Mouse (Mus musculus) forebrain, embryonic 11.5 days (tissue): ENCODE measurements around the gene Bicdl1. TPM values are rescaled to one million over a fixed set of nuclear protein-coding genes. Genes with fewer than 3 reads are reported as not detected.

Experiments
- ATAC-seq: fragments of 200-750 bp; cut with Nextera tagmentation; replicated peaks from 2 replicates; pipeline ENCODE4 v1.8.0; 2017; ENCODE audit warnings: moderate TSS enrichment; ENCODE audit not compliant: low FRiP score
- DNase-seq: peaks from one replicate; pipeline ENCODE4 v3.0.0-alpha.2; 2017; ENCODE audit warnings: low spot score
- H3K27ac ChIP-seq: fragments of 300-500 bp; sonication (generic); 2 replicates; pipeline ENCODE4 v1.5.1; 2014; ENCODE audit warnings: low read depth, low read length
- H3K27me3 ChIP-seq: fragments of 300-500 bp; sonication (generic); 2 replicates; pipeline ENCODE4 v1.6.1; 2014; ENCODE audit warnings: mild to moderate bottlenecking, low read length, mixed read lengths; ENCODE audit not compliant: control insufficient read depth, insufficient read depth
- H3K36me3 ChIP-seq: fragments of 300-500 bp; sonication (generic); 2 replicates; pipeline ENCODE4 v1.6.1; 2014; ENCODE audit warnings: mild to moderate bottlenecking, low read length, moderate library complexity, mixed read lengths; ENCODE audit not compliant: control insufficient read depth, insufficient read depth
- H3K4me1 ChIP-seq: fragments of 300-500 bp; sonication (generic); replicated peaks from 2 replicates; pipeline ENCODE4 v1.6.1; 2014; ENCODE audit warnings: low read length, mixed read lengths; ENCODE audit not compliant: control insufficient read depth, insufficient read depth
- H3K4me2 ChIP-seq: fragments of 300-500 bp; sonication (generic); 2 replicates; pipeline ENCODE4 v1.6.1; 2014; ENCODE audit warnings: low read depth, mild to moderate bottlenecking, low read length, moderate library complexity, mixed read lengths; ENCODE audit not compliant: severe bottlenecking
- H3K4me3 ChIP-seq: fragments of 300-500 bp; sonication (generic); 2 replicates; pipeline ENCODE4 v1.5.1; 2014; ENCODE audit warnings: low read depth, low read length
- H3K9ac ChIP-seq: fragments of 300-500 bp; sonication (generic); 2 replicates; pipeline ENCODE4 v1.6.1; 2014; ENCODE audit warnings: low read length
- H3K9me3 ChIP-seq: fragments of 300-500 bp; sonication (generic); 2 replicates; pipeline ENCODE4 v1.6.1; 2016; ENCODE audit warnings: low read length, mixed read lengths; ENCODE audit not compliant: control insufficient read depth
- WGBS: fragments of 180-500 bp; shearing (Covaris S2); extraction: QIAGEN DNeasy Blood & Tissue Kit; methylation state at CpG from one replicate; pipeline ENCODE4 v1.1.7; 2014; 5-methylcytosine and 5-hydroxymethylcytosine counted together
- polyA plus RNA-seq: library from polyadenylated mRNA; unstranded; fragments of >200 nt; fragmentation: Nextera tagmentation; extraction: Ambion mirVana; gene quantifications from 2 replicates; pipeline ENCODE4 v1.2.1, GENCODE M21; 2014

The Bicdl1 gene
- polyA plus RNA-seq, 1 experiment from 2014 or later = 11.1 TPM

DNA sequence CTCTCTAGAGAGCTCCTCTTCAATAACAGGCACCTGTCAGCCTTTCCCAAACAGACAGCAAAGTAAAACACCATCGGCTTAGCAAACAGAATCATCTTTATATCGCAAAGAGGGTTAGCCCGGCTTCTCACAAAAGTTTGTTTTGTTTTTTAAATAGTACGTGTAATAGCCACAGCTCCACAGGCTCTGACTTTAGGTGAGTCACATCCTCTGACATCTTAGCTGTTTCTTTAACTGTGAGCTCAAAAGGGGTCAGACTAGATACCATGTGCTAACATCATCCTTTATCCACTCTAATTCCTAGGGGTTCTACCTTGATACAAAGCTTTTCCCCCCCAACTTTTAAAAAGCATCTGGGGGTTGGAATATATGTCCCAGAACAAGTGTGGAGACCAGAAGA is 21.2 kb downstream of the Bicdl1 start:
- DNase-seq = no peak
- Histone ChIP-seq H3K27me3 (no peaks in the 10 kb centered on the region), H3K9me3 (no peaks in the 10 kb centered on the region), H3K4me3 (no peak overlapping the region), H3K4me1 (no peaks in the 10 kb centered on the region; the same call in 1 of the 2 replicates), H3K4me2 (no peak overlapping the region), H3K9ac (no peak overlapping the region), H3K36me3 (no peaks in the 10 kb centered on the region), H3K27ac (no peak overlapping the region)
- 90% methylated on average over 4 of the region's 4 CpGs for WGBS
- no peak for ATAC-seq

GRCm38 (mm10) chr5:115708930-115709329 is 22.5 kb downstream of the Bicdl1 start:
- Histone ChIP-seq H3K36me3 (no peaks in the 10 kb centered on the region), H3K4me3 (no peak overlapping the region), H3K9ac (no peak overlapping the region), H3K4me2 (no peak overlapping the region), H3K27me3 (no peaks in the 10 kb centered on the region), H3K4me1 (no peaks in the 10 kb centered on the region; the same call in 1 of the 2 replicates), H3K9me3 (no peaks in the 10 kb centered on the region), H3K27ac (no peak overlapping the region)
- no peak for DNase-seq
- no peak for ATAC-seq
- 87% methylated on average over 3 of the region's 3 CpGs for WGBS

- Histone ChIP-seq H3K9ac (no peak overlapping the region), H3K9me3 (no peaks in the 10 kb centered on the region), H3K36me3 (no peaks in the 10 kb centered on the region), H3K27ac (no peak overlapping the region), H3K27me3 (no peaks in the 10 kb centered on the region), H3K4me3 (no peak overlapping the region), H3K4me2 (no peak overlapping the region), H3K4me1 (no peaks in the 10 kb centered on the region)
- 68% methylated on average over 3 of the region's 3 CpGs for WGBS
- no peak for ATAC-seq
- no peak for DNase-seq
Observed at GRCm38 (mm10) chr5:115701981-115702380, 29.4 kb downstream of the Bicdl1 start.

- Histone ChIP-seq H3K27ac (no peak overlapping the region), H3K36me3 (no peaks in the 10 kb centered on the region), H3K4me3 (no peak overlapping the region), H3K4me1 (no peaks in the 10 kb centered on the region), H3K9me3 (no peaks in the 10 kb centered on the region), H3K27me3 (no peaks in the 10 kb centered on the region), H3K4me2 (no peak overlapping the region), H3K9ac (no peak overlapping the region)
- DNase-seq (no peak), ATAC-seq (no peak)
- 84% methylated on average over 4 of the region's 4 CpGs for WGBS
Observed at GRCm38 (mm10) chr5:115701215-115701614, 30.2 kb downstream of the Bicdl1 start.

DNA sequence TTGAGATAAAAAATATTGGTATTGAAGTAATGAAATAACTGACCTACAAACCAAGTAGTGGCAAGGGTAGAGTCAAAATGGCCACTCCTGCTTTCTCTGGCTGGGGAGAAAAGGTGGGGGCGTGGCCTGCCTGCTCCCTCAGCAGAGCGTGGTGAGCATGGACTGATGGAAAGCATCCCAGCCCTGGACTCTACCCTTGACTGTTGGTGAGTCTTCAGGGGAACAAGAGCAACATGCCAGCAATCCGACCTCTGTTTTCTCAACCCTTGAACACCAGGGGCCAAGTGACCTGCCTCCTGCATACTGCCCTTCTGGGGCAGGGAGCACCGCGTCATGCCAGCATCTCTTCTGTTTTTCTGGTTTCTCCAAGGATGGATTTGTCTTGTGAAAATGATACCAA is 34.6 kb downstream of the Bicdl1 start:
- H3K4me2 ChIP-seq = no peak overlapping the region
- H3K9me3 ChIP-seq = no peaks in the 10 kb centered on the region
- no peaks in the 10 kb centered on the region for H3K36me3 ChIP-seq
- H3K9ac ChIP-seq = no peak overlapping the region
- 80% methylated on average over 5 of the region's 5 CpGs for WGBS
- H3K27ac ChIP-seq = no peak overlapping the region
- no peaks in the 10 kb centered on the region for H3K4me1 ChIP-seq
- H3K27me3 ChIP-seq = no peaks in the 10 kb centered on the region
- DNase-seq (no peak), ATAC-seq (no peak)
- H3K4me3 ChIP-seq = no peak overlapping the region

GRCm38 (mm10) chr5:115695191-115695770 is 36.1 kb downstream of the Bicdl1 start:
- Histone ChIP-seq H3K4me1 (no peaks in the 10 kb centered on the region), H3K9me3 (no peaks in the 10 kb centered on the region), H3K4me3 (no peak overlapping the region), H3K27me3 (no peaks in the 10 kb centered on the region), H3K4me2 (no peak overlapping the region), H3K27ac (no peak overlapping the region), H3K36me3 (no peaks in the 10 kb centered on the region), H3K9ac (no peak overlapping the region)
- ATAC-seq (no peak), DNase-seq (no peak)
- 78% methylated on average over 6 of the region's 6 CpGs for WGBS

DNA sequence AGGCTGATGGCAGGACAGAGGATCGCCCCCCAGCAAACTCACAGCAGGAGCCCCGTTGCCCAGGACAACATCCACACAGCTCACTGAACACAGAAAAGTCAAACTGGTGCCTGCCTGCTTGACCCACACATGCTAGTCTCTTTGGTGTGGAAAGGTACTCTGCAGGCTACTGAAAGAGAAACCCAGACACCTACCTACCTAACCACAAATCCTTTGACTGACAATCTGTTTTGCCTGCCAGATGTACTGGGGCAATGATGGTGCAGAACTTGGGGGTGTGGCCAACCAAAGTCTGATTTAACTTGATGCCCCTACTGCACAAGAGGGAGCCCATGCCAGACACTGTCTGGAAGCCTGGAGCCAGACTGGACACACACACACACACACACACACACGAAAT is 38.1 kb downstream of the Bicdl1 start:
- Histone ChIP-seq H3K4me2 (no peak overlapping the region), H3K27me3 (no peaks in the 10 kb centered on the region), H3K9ac (no peak overlapping the region), H3K4me3 (no peak overlapping the region), H3K27ac (no peak overlapping the region), H3K36me3 (no peaks in the 10 kb centered on the region), H3K9me3 (no peaks in the 10 kb centered on the region), H3K4me1 (no peaks in the 10 kb centered on the region)
- DNase-seq (no peak), ATAC-seq (no peak)
- WGBS = 62% methylated on average over 3 of the region's 3 CpGs

DNA sequence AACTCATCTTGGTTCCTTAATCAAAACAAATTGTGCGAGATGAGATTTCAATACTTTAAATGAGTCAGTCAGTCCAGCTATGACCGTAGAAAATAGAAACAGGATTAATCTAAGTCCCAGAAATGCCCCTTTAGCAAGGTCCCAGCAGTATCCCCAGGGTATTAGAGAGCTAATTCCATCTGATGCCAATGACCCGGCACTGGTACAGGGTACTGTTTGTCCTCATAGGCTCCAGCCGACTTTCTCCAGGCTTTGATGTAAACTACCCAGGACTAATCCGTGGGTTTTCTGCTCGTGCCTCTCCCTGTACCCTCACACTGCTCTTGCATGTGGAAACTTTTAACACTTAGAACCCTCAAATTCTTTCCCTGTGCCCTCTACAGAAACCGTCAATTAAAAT is 44.7 kb downstream of the Bicdl1 start:
- Histone ChIP-seq H3K4me2 (no peak overlapping the region), H3K9ac (no peak overlapping the region), H3K27ac (no peak overlapping the region), H3K4me3 (no peak overlapping the region), H3K9me3 (no peaks in the 10 kb centered on the region), H3K36me3 (no peaks in the 10 kb centered on the region), H3K27me3 (no peaks in the 10 kb centered on the region), H3K4me1 (0 out of 2 replicates have a peak, but pooled peaks cover 2% of the 10 kb centered on the region)
- DNase-seq (no peak), ATAC-seq (no peak)
- WGBS = 46% methylated on average over 7 of the region's 7 CpGs

DNA sequence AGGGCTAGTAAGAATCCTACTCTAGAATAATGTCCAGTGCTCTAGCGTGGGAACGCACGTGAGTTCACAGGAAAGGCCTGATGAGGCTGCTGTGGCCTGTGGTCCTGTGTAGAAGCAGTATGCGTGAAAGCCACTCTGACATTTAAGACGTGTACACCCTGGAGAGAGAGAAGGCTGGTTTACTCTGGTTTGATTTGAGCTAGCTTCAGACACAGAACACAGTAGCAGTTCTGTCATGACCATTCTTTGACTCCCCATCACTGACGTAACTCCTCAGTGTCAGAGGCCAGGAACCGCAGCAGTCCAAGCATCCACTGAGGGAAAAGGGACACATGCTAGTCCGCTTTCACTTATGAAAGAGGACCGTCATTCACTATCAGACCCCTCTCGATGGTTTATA is 46.3 kb downstream of the Bicdl1 start:
- DNase-seq (no peak), ATAC-seq (no peak)
- Histone ChIP-seq H3K4me1 (0 out of 2 replicates have a peak, but pooled peaks cover 2% of the 10 kb centered on the region), H3K27ac (no peak overlapping the region), H3K27me3 (no peaks in the 10 kb centered on the region), H3K36me3 (no peaks in the 10 kb centered on the region), H3K9ac (no peak overlapping the region), H3K4me2 (no peak overlapping the region), H3K9me3 (no peaks in the 10 kb centered on the region), H3K4me3 (no peak overlapping the region)
- WGBS = 87% methylated on average over 10 of the region's 10 CpGs
